ENCODE assay signal across 19 mouse cellular contexts in the genomic region with DNA sequence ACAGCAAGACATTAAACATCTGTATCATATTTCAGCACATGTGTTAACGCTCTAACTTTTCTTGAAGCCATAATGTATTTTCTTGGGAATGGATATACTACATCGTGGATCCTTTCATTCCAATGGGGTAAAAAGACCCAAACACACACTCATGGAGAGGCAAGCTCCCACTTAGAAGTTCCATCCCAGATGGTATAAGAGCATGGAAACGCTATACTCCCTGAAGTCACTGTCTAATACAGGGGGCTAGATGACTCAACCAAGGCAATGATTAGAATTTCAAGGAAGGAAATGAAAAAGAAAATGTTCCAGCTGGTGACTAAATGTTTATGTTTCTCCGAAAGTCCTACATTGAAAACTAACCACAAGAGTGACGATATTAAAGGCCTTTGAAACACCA.
DNase-seq lines count a peak whose midpoint lies in the region; ATAC-seq and TF ChIP-seq lines count a peak whose summit lies in the region.
"Had no signal": no experiment of that assay in that cellular context is flagged by ENCODE, and none has a peak within 500 bp of the region (broad histone marks: within the 10 kb centered on the region; RNA-seq: fewer than 3 reads in every experiment).

No protein-coding gene starts in this region.

- 0 out of 2 replicates have a peak, but pooled peaks cover 3% of the 10 kb centered on the region for H3K9me3 ChIP-seq in limb, embryonic 12.5 days
- H3K9me3 ChIP-seq in limb, embryonic 10.5 days (replicated peaks): no peaks in the 10 kb centered on the region
- H3K9me3 ChIP-seq in limb, embryonic 14.5 days (ENCODE audit: control insufficient read depth, low read length): no peaks in the 10 kb centered on the region
- no peaks in the 10 kb centered on the region for H3K9me3 ChIP-seq in hindbrain, embryonic 12.5 days (replicated peaks)
- H3K9me3 ChIP-seq: embryonic facial prominence, embryonic 13.5 days; forebrain, embryonic 13.5 days; forebrain, embryonic 15.5 days had no signal

- no peak overlapping the region for H3K9ac ChIP-seq in limb, embryonic 12.5 days (replicated peaks)
- no peak overlapping the region for H3K9ac ChIP-seq in limb, embryonic 14.5 days (ENCODE audit: low read depth, low read length, severe bottlenecking)
- H3K9ac ChIP-seq in hindbrain, embryonic 12.5 days: no peak overlapping the region
- H3K9ac ChIP-seq: embryonic facial prominence, embryonic 13.5 days; forebrain, embryonic 13.5 days; forebrain, embryonic 15.5 days; forebrain, postnatal 0 days had no signal

- 61% methylated on average over 5 of the region's 5 CpGs for WGBS in limb, embryonic 12.5 days
- 93% methylated on average over 5 of the region's 5 CpGs for whole genome bisulfite sequencing in limb, embryonic 10.5 days
- 47% methylated on average over 5 of the region's 5 CpGs for WGBS in limb, embryonic 14.5 days
- 83% methylated on average over 5 of the region's 5 CpGs for WGBS in hindbrain, embryonic 12.5 days

- no peak for TF ChIP-seq POLR2A in limb, embryonic 14.5 days (IDR thresholded peaks at IDR 0.05; ENCODE audit: borderline replicate concordance, extremely low read depth, insufficient read depth, insufficient read length)

- H3K4me3 ChIP-seq in limb, embryonic 12.5 days (replicated peaks): no peak overlapping the region
- no peak overlapping the region for H3K4me3 ChIP-seq in limb, embryonic 10.5 days
- no peak overlapping the region for H3K4me3 ChIP-seq in limb, embryonic 14.5 days (replicated peaks; ENCODE audit: low read length)
- H3K4me3 ChIP-seq in hindbrain, embryonic 12.5 days: no peak overlapping the region
- H3K4me3 ChIP-seq: embryonic facial prominence, embryonic 13.5 days; forebrain, embryonic 13.5 days; forebrain, embryonic 15.5 days had no signal

- no peaks in the 10 kb centered on the region for H3K27me3 ChIP-seq in limb, embryonic 12.5 days
- no peaks in the 10 kb centered on the region for H3K27me3 ChIP-seq in limb, embryonic 10.5 days (ENCODE audit: low read depth, poor library complexity, severe bottlenecking)
- no peaks in the 10 kb centered on the region for H3K27me3 ChIP-seq in limb, embryonic 14.5 days (ENCODE audit: control insufficient read depth, insufficient read depth, low read length)
- no peaks in the 10 kb centered on the region for H3K27me3 ChIP-seq in hindbrain, embryonic 12.5 days
- H3K27me3 ChIP-seq: embryonic facial prominence, embryonic 13.5 days; forebrain, embryonic 13.5 days; forebrain, embryonic 15.5 days had no signal

- H3K27ac ChIP-seq in limb, embryonic 12.5 days: no peak overlapping the region
- no peak overlapping the region for H3K27ac ChIP-seq in limb, embryonic 10.5 days
- H3K27ac ChIP-seq in limb, embryonic 14.5 days (replicated peaks; ENCODE audit: low read depth, low read length): no peak overlapping the region
- H3K27ac ChIP-seq in hindbrain, embryonic 12.5 days: no peak overlapping the region
- H3K27ac ChIP-seq: embryonic facial prominence, embryonic 13.5 days; forebrain, embryonic 13.5 days; forebrain, embryonic 15.5 days had no signal

- H3K4me2 ChIP-seq in limb, embryonic 12.5 days: no peak overlapping the region
- H3K4me2 ChIP-seq in limb, embryonic 14.5 days (replicated peaks; ENCODE audit: low read depth, low read length, severe bottlenecking): no peak overlapping the region
- H3K4me2 ChIP-seq in hindbrain, embryonic 12.5 days (replicated peaks): no peak overlapping the region
- H3K4me2 ChIP-seq: embryonic facial prominence, embryonic 13.5 days; forebrain, embryonic 13.5 days; forebrain, embryonic 15.5 days had no signal

- peak; percentile 47; the same call in 1 of the 2 replicates for ATAC-seq in limb, embryonic 12.5 days (ENCODE audit: insufficient number of reproducible peaks, insufficient read depth, low FRiP score, low TSS enrichment, low read depth)
- peak; percentile 68 for ATAC-seq in limb, embryonic 14.5 days (ENCODE audit: low FRiP score, low read depth)
- no peak for ATAC-seq in hindbrain, embryonic 12.5 days (ENCODE audit: low FRiP score)
- ATAC-seq: forebrain, embryonic 13.5 days; forebrain, embryonic 15.5 days; forebrain, postnatal 0 days had no signal

- H3K4me1 ChIP-seq in limb, embryonic 12.5 days (replicated peaks): peaks cover 11% of the 10 kb centered on the region; the same call in 1 of the 2 replicates
- H3K4me1 ChIP-seq in limb, embryonic 10.5 days: 0 out of 2 replicates have a peak, but pooled peaks cover 3% of the 10 kb centered on the region
- 0 out of 2 replicates have a peak, but pooled peaks cover 3% of the 10 kb centered on the region for H3K4me1 ChIP-seq in limb, embryonic 14.5 days (ENCODE audit: control insufficient read depth, insufficient read depth, low read length)
- no peaks in the 10 kb centered on the region for H3K4me1 ChIP-seq in hindbrain, embryonic 12.5 days
- H3K4me1 ChIP-seq: forebrain, embryonic 13.5 days; forebrain, embryonic 15.5 days had no signal

- no peak for DNase-seq in limb, embryonic 10.5 days (ENCODE audit: low spot score)
- peak; percentile 64 for DNase-seq in 416B (ENCODE audit: low read depth)
- peak; percentile 24 for DNase-seq in limb, embryonic 14.5 days (ENCODE audit: low spot score)
- DNase-seq in retina, embryonic 14.5 days (ENCODE audit: low spot score): no peak
- DNase-seq: adrenal gland, adult 2 months; adrenal gland, postnatal 10 days; adrenal gland, postnatal 25 days; cerebellum, adult 11 months; cerebellum, adult 18-20 months; cerebellum, adult 8-10 months; cerebellum, adult 9-11 months; cerebellum, postnatal 14 days; cerebellum, postnatal 36 days; forebrain, postnatal 0 days had no signal

- no peaks in the 10 kb centered on the region for H3K36me3 ChIP-seq in limb, embryonic 12.5 days
- H3K36me3 ChIP-seq in limb, embryonic 10.5 days: 0 out of 2 replicates have a peak, but pooled peaks cover 6% of the 10 kb centered on the region
- no peaks in the 10 kb centered on the region for H3K36me3 ChIP-seq in limb, embryonic 14.5 days (ENCODE audit: control insufficient read depth, insufficient read depth, low read length)
- no peaks in the 10 kb centered on the region for H3K36me3 ChIP-seq in hindbrain, embryonic 12.5 days
- H3K36me3 ChIP-seq: embryonic facial prominence, embryonic 13.5 days; forebrain, embryonic 15.5 days had no signal

Comparison
In these comparisons a context has a peak if more than half of its experiments do, and no peak if none do; other contexts are left out.
1. DNase-seq: peak in 416B (single experiment) and limb, embryonic 14.5 days (single experiment); none in limb, embryonic 10.5 days (single experiment) and retina, embryonic 14.5 days (single experiment).